Mouse (Mus musculus) kidney, postnatal 10 days (tissue): Measurements from ENCODE around the gene Oprm1.
"Not testable (repeated sequence)": the region's sequence is repeated elsewhere in the genome, so short reads cannot be mapped to it uniquely, and the experiment has no call there.

Experiments
- DNase-seq: peaks from one replicate; pipeline ENCODE4 v3.0.0; 2021; ENCODE audit warnings: mixed read lengths

Oprm1 gene

GRCm38 (mm10) chr10:6758206-6758605 lies at the start of gene Oprm1:
TSS of gene Oprm1 (plus strand) at chr10:6758506.
- no peak for DNase-seq

- no peak for DNase-seq
These were observed 40.9 kb upstream of the Oprm1 start for GRCm38 (mm10) chr10:6717181-6717948.

GRCm38 (mm10) chr10:6723765-6724164 lies 34.5 kb upstream of the Oprm1 start:
- DNase-seq: no peak

- DNase-seq: no peak
These were observed 29.8 kb upstream of the Oprm1 start for GRCm38 (mm10) chr10:6728469-6728868.

GRCm38 (mm10) chr10:6753375-6753774 lies 4.9 kb upstream of the Oprm1 start:
- DNase-seq: no peak

GRCm38 (mm10) chr10:6761287-6761811 lies 3.0 kb downstream of the Oprm1 start, which contains the start of gene Gm10945:
TSS of gene Gm10945 (minus strand) at chr10:6761761.
- peak; percentile 78 for DNase-seq

GRCm38 (mm10) chr10:6788517-6789237 lies 30.4 kb downstream of the Oprm1 start:
- peak; percentile 82 for DNase-seq

- DNase-seq: no peak
These were observed 31.9 kb downstream of the Oprm1 start for GRCm38 (mm10) chr10:6790226-6790625.

- no peak for DNase-seq
These were observed 62.3 kb downstream of the Oprm1 start for GRCm38 (mm10) chr10:6820626-6821025.

GRCm38 (mm10) chr10:6842225-6842624 lies 83.9 kb downstream of the Oprm1 start:
- DNase-seq: no peak

GRCm38 (mm10) chr10:6846283-6846682 lies 88.0 kb downstream of the Oprm1 start:
- no peak for DNase-seq

GRCm38 (mm10) chr10:6848162-6848754 lies 90.0 kb downstream of the Oprm1 start:
- no peak for DNase-seq

GRCm38 (mm10) chr10:6848834-6849233 lies 90.5 kb downstream of the Oprm1 start:
- DNase-seq: no peak

GRCm38 (mm10) chr10:6855812-6856211 lies 97.5 kb downstream of the Oprm1 start:
- DNase-seq: no peak

- DNase-seq: no peak
These were observed 113.2 kb downstream of the Oprm1 start for GRCm38 (mm10) chr10:6871418-6872072.

GRCm38 (mm10) chr10:6873917-6874316 lies 115.6 kb downstream of the Oprm1 start:
- no peak for DNase-seq

GRCm38 (mm10) chr10:6878276-6878881 lies 120.1 kb downstream of the Oprm1 start:
- no peak for DNase-seq

- not testable (repeated sequence) for DNase-seq
These were observed 123.7 kb downstream of the Oprm1 start for GRCm38 (mm10) chr10:6882041-6882440.

- no peak for DNase-seq
These were observed 127.2 kb downstream of the Oprm1 start for GRCm38 (mm10) chr10:6885460-6885859.

- peak; percentile 44 for DNase-seq
These were observed 131.4 kb downstream of the Oprm1 start for GRCm38 (mm10) chr10:6889640-6890245.

- peak; percentile 23 for DNase-seq
These were observed 132.2 kb downstream of the Oprm1 start for GRCm38 (mm10) chr10:6890348-6891009.
